8 mouse cellular contexts compared by ENCODE assay signal in genomic region chr19:45541409-45542041, GRCm38 (mm10). TPM values are rescaled to one million over a fixed set of nuclear protein-coding genes. Genes with fewer than 3 reads are reported as not detected.
DNase-seq lines count a peak whose midpoint lies in the region; ATAC-seq and TF ChIP-seq lines count a peak whose summit lies in the region.

No protein-coding gene starts in this region.

- peak; percentile 57 for DNase-seq in layer of hippocampus, adult 11-12 months (ENCODE audit: low spot score)
- no peak for DNase-seq in layer of hippocampus, adult 8-10 months (ENCODE audit: low spot score in 2 of 2)
- DNase-seq in R1 (ENCODE audit: low read depth, low spot score): peak; percentile 58
- peak; percentile 81 for DNase-seq in hindbrain, embryonic 11.5 days (ENCODE audit: low spot score)
- peak; percentile 39 for DNase-seq in limb, embryonic 14.5 days (ENCODE audit: low spot score)
- DNase-seq in thymus, postnatal 25 days: peak; percentile 72

- WGBS in embryonic facial prominence, embryonic 12.5 days: under 1% methylated on average over 52 of the region's 58 CpGs
- under 1% methylated on average over 29 of the region's 58 CpGs for WGBS in hindbrain, embryonic 11.5 days
- WGBS in limb, embryonic 14.5 days: 2% methylated on average over 35 of the region's 58 CpGs
- under 1% methylated on average over 49 of the region's 58 CpGs for WGBS in neural tube, embryonic 13.5 days

- peak overlapping the region; percentile 39 for H3K4me3 ChIP-seq in embryonic facial prominence, embryonic 12.5 days
- peak overlapping the region; percentile 35 for H3K4me3 ChIP-seq in hindbrain, embryonic 11.5 days (ENCODE audit: low read depth, low read length)
- H3K4me3 ChIP-seq in limb, embryonic 14.5 days (replicated peaks; ENCODE audit: low read length): peak overlapping the region; percentile 39
- peak overlapping the region; percentile 32 for H3K4me3 ChIP-seq in neural tube, embryonic 13.5 days

- no peaks in the 10 kb centered on the region for H3K36me3 ChIP-seq in embryonic facial prominence, embryonic 12.5 days
- no peaks in the 10 kb centered on the region for H3K36me3 ChIP-seq in hindbrain, embryonic 11.5 days (ENCODE audit: control insufficient read depth, insufficient read depth, low read length)
- H3K36me3 ChIP-seq in limb, embryonic 14.5 days (ENCODE audit: control insufficient read depth, insufficient read depth, low read length): no peaks in the 10 kb centered on the region
- no peaks in the 10 kb centered on the region for H3K36me3 ChIP-seq in neural tube, embryonic 13.5 days

- no peak for ATAC-seq in embryonic facial prominence, embryonic 12.5 days (ENCODE audit: insufficient number of reproducible peaks, insufficient read depth, low FRiP score, low TSS enrichment)
- peak; percentile 57 for ATAC-seq in hindbrain, embryonic 11.5 days (ENCODE audit: low FRiP score)
- peak; percentile 42; the same call in 1 of the 2 replicates for ATAC-seq in limb, embryonic 14.5 days (ENCODE audit: low FRiP score, low read depth)
- peak; percentile 47 for ATAC-seq in neural tube, embryonic 13.5 days (ENCODE audit: low read depth)

- H3K4me1 ChIP-seq in embryonic facial prominence, embryonic 12.5 days: peaks cover 19% of the 10 kb centered on the region; the same call in 1 of the 2 replicates
- peaks cover 14% of the 10 kb centered on the region for H3K4me1 ChIP-seq in hindbrain, embryonic 11.5 days (replicated peaks; ENCODE audit: control insufficient read depth, insufficient read depth, low read length)
- H3K4me1 ChIP-seq in limb, embryonic 14.5 days (ENCODE audit: control insufficient read depth, insufficient read depth, low read length): peaks cover 5% of the 10 kb centered on the region; the same call in 1 of the 2 replicates
- peaks cover 72% of the 10 kb centered on the region for H3K4me1 ChIP-seq in neural tube, embryonic 13.5 days (replicated peaks)

- H3K9ac ChIP-seq in embryonic facial prominence, embryonic 12.5 days: peak overlapping the region; percentile 52
- H3K9ac ChIP-seq in hindbrain, embryonic 11.5 days (ENCODE audit: low read depth, low read length): peak overlapping the region; percentile 42
- H3K9ac ChIP-seq in limb, embryonic 14.5 days (ENCODE audit: low read depth, low read length, severe bottlenecking): peak overlapping the region; percentile 45
- H3K9ac ChIP-seq in neural tube, embryonic 13.5 days: peak overlapping the region; percentile 66

- H3K27ac ChIP-seq in embryonic facial prominence, embryonic 12.5 days: no peak overlapping the region
- H3K27ac ChIP-seq in hindbrain, embryonic 11.5 days (ENCODE audit: low read depth, low read length): peak overlapping the region; percentile 67
- H3K27ac ChIP-seq in limb, embryonic 14.5 days (replicated peaks; ENCODE audit: low read depth, low read length): no peak overlapping the region
- peak overlapping the region; percentile 91 for H3K27ac ChIP-seq in neural tube, embryonic 13.5 days (replicated peaks)

- H3K9me3 ChIP-seq in embryonic facial prominence, embryonic 12.5 days: no peaks in the 10 kb centered on the region
- no peaks in the 10 kb centered on the region for H3K9me3 ChIP-seq in hindbrain, embryonic 11.5 days (ENCODE audit: control insufficient read depth, low read length)
- no peaks in the 10 kb centered on the region for H3K9me3 ChIP-seq in limb, embryonic 14.5 days (ENCODE audit: control insufficient read depth, low read length)
- no peaks in the 10 kb centered on the region for H3K9me3 ChIP-seq in neural tube, embryonic 13.5 days

- H3K27me3 ChIP-seq in embryonic facial prominence, embryonic 12.5 days: peaks cover 58% of the 10 kb centered on the region
- peaks cover 50% of the 10 kb centered on the region for H3K27me3 ChIP-seq in hindbrain, embryonic 11.5 days (ENCODE audit: control insufficient read depth, insufficient read depth, low read length)
- H3K27me3 ChIP-seq in limb, embryonic 14.5 days (ENCODE audit: control insufficient read depth, insufficient read depth, low read length): peaks cover 24% of the 10 kb centered on the region
- H3K27me3 ChIP-seq in neural tube, embryonic 13.5 days: peaks cover 35% of the 10 kb centered on the region

- no peak for TF ChIP-seq POLR2A in limb, embryonic 14.5 days (IDR thresholded peaks at IDR 0.05; ENCODE audit: borderline replicate concordance, extremely low read depth, insufficient read depth, insufficient read length)

- peak overlapping the region; percentile 90 for H3K4me2 ChIP-seq in embryonic facial prominence, embryonic 12.5 days (replicated peaks)
- peak overlapping the region; percentile 67 for H3K4me2 ChIP-seq in hindbrain, embryonic 11.5 days (replicated peaks; ENCODE audit: low read depth, low read length)
- peak overlapping the region; percentile 76 for H3K4me2 ChIP-seq in limb, embryonic 14.5 days (replicated peaks; ENCODE audit: low read depth, low read length, severe bottlenecking)
- peak overlapping the region; percentile 60 for H3K4me2 ChIP-seq in neural tube, embryonic 13.5 days

RNA-seq across cellular contexts. Expression of gene Poll, which starts 18.8 kb away (rescaled TPM):
- total RNA-seq in layer of hippocampus, adult 8-10 months (2022): 1 to 10 TPM; 8.9 to 9.9 (median 9.4) TPM
- polyA plus RNA-seq in embryonic facial prominence, embryonic 12.5 days (2016; fragmentation: Nextera tagmentation; extraction: Ambion mirVana): 15.6 and 17.6 TPM in 2 replicates
- 14.1 and 16.4 TPM in 2 replicates for polyA plus RNA-seq in hindbrain, embryonic 11.5 days (2014; fragmentation: Nextera tagmentation; extraction: Ambion mirVana)
- 12.5 and 14.5 TPM in 2 replicates for polyA plus RNA-seq in limb, embryonic 14.5 days (2012; rRNA removed)
- polyA plus RNA-seq in limb, embryonic 14.5 days (2014; fragmentation: Nextera tagmentation; extraction: Ambion mirVana): 12.3 and 14.0 TPM in 2 replicates
- polyA plus RNA-seq in neural tube, embryonic 13.5 days (2015; fragmentation: Nextera tagmentation; extraction: Ambion mirVana): 12.0 and 14.2 TPM in 2 replicates

RNA-seq across cellular contexts. Expression of gene Gm17018, which starts 18.9 kb away (rescaled TPM):
- total RNA-seq in layer of hippocampus, adult 8-10 months (2022): 10 to 100 TPM; 50.7 to 66.2 (median 63.5) TPM
- 43.3 and 43.8 TPM in 2 replicates for polyA plus RNA-seq in embryonic facial prominence, embryonic 12.5 days (2016; fragmentation: Nextera tagmentation; extraction: Ambion mirVana)
- 62.7 and 63.4 TPM in 2 replicates for polyA plus RNA-seq in hindbrain, embryonic 11.5 days (2014; fragmentation: Nextera tagmentation; extraction: Ambion mirVana)
- 12.1 and 15.9 TPM in 2 replicates for polyA plus RNA-seq in limb, embryonic 14.5 days (2012; rRNA removed)
- polyA plus RNA-seq in limb, embryonic 14.5 days (2014; fragmentation: Nextera tagmentation; extraction: Ambion mirVana): 39.6 and 41.2 TPM in 2 replicates
- polyA plus RNA-seq in neural tube, embryonic 13.5 days (2015; fragmentation: Nextera tagmentation; extraction: Ambion mirVana): 63.4 and 66.7 TPM in 2 replicates

Comparison
In these comparisons a context has a peak if more than half of its experiments do, and no peak if none do; other contexts are left out.
1. DNase-seq: peak in layer of hippocampus, adult 11-12 months (single experiment), R1 (single experiment), hindbrain, embryonic 11.5 days (single experiment), limb, embryonic 14.5 days (single experiment) and thymus, postnatal 25 days (single experiment); none in layer of hippocampus, adult 8-10 months (0 of 2).
2. H3K27ac ChIP-seq: peak in hindbrain, embryonic 11.5 days (single experiment) and neural tube, embryonic 13.5 days (single experiment); none in embryonic facial prominence, embryonic 12.5 days (single experiment) and limb, embryonic 14.5 days (single experiment).
3. Peak in every context shown above with its lines, with median percentiles within 50 percentile points of each other: H3K4me2 ChIP-seq, H3K4me3 ChIP-seq and H3K9ac ChIP-seq.